Mouse (Mus musculus) heart, adult 8-10 months (tissue): ENCODE data around the gene Gm47996. TPM values are rescaled to one million over a fixed set of nuclear protein-coding genes. Genes with fewer than 3 reads are reported as not detected.
A peak's percentile ranks its signal among the peaks of the same experiment; 100 is the strongest.

Source experiments
- DNase-seq: peaks from one replicate; pipeline ENCODE4 v3.0.0; 2022; ENCODE audit warnings: low spot score
- total RNA-seq, 4 experiments: library from RNA; stranded (reverse); gene quantifications; 2 replicates each; pipeline ENCODE4 v1.2.4; 2022

Gene Gm47996
- total RNA-seq, 4 experiments from 2014 or later: not detected

DNA sequence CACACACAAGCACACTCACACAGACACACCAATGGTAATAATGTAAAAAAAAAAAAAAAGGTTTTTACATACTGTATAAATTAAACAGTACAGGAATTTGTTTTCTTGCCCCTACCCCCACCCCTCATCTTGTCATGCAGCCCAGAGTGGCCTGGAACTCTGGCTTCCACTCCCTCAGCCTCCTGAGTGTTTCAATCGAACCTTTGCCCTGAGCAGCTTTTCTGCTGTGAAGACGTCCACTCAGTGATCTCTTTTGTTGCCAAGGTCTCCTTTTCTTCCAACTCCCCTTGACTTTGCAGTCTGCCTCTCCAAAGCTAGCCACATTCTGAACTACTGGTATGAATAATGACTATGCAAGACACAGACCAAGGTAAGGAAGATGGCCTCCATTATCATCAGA, 35.9 kb downstream of the Gm47996 start:
- DNase-seq: no peak

DNA sequence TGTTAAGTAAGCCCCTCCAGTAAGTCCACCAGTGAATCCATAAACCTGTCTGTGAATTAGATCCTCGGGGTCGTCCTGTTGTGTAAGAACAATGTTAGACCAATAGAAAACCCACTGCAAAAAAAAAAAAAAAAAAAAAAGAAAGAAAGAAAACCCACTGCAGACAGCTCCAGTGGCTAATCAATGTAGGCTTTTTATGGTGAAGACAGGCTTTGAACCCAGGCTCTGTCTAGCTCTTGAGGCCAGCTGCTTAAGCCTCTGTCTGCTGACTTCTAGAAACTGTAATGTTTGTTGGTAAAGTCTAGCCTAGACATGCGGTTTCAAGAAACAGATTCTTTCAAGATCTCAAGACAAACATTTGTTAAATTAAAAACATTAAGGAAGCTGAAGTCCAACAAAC, 40.2 kb downstream of the Gm47996 start:
- DNase-seq: no peak

DNA sequence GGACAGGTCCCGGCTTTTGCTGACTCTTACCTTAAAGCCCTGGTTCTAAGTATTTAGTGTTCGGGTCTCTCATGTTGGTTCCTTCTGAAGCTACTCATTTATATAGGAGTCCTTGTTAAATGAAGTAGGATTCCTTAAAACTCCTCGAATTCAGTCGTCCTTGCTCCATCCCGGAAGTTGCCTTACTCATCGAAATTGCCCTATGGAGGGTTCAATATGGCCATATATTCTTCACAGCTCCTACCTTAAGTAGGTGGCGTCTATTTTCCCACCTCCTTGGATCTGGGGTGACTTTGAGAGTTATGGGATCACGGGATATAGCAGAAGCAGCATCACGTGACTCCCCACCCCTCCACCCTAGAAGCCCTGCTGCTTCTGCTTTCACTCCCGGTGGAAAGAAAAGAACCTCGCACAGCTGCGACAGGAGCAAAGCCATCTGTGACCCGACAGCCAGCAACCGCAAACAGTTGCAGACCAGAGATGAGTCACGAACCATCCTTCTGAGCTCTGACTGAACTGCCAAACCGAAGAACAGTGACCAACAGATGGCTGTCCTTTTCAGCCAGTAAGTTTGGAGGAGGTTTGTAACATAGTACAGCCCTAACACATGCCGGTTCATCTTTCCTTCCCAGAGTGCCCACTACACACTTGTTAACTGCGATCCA, 40.7 kb downstream of the Gm47996 start:
- peak; percentile 80 for DNase-seq

GRCm38 (mm10) chr1:151251194-151252010, 41.5 kb downstream of the Gm47996 start:
- no peak for DNase-seq

DNA sequence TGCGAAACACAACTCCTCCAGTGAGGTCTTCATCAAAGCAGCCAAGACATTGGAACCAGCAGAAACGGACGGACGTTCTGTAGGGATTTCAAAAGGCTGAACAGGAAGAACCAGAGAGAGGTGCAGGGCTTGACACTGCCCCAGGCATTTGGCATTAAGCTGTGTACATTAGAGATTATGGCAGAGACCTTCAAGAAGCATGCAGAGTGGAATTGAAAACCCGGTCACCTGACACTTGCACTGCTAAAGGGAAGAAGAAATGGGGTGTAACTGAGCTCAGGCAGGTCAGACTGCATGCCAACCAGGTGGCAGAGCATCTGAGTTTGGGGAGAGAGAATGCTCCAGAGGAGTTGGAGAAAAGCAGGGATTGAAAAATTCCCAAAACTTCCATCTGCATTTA, 45.5 kb downstream of the Gm47996 start:
- DNase-seq: no peak

GRCm38 (mm10) chr1:151258090-151258954, 48.4 kb downstream of the Gm47996 start:
- no peak for DNase-seq

- no peak for DNase-seq
Measured at GRCm38 (mm10) chr1:151259061-151259460, 49.1 kb downstream of the Gm47996 start.

Other genes starting within 250 kb of the Gm47996 start
- 10 to 100 TPM; 10.9 to 15.1 (median 12.2) TPM for gene Hmcn1, start 216.7 kb upstream of the Gm47996 start, total RNA-seq
- gene Gm47985, start 27.6 kb upstream of the Gm47996 start, total RNA-seq: 1 to 10 TPM in 1 of 4 experiments, under 1 TPM in 2, not detected in 1; 0.60 to 1.2 (median 0.63) TPM
- not detected for gene Gm8947, start 17.8 kb upstream of the Gm47996 start, total RNA-seq
- gene Gm47995, start 11.7 kb upstream of the Gm47996 start, total RNA-seq: not detected
- gene 3110040M04Rik, start 6.0 kb upstream of the Gm47996 start, total RNA-seq: not detected
- 100 to 1,000 TPM; 828 to 896 (median 874) TPM for gene Ivns1abp, start 134.3 kb downstream of the Gm47996 start, total RNA-seq
- 10 to 100 TPM in 3 of 4 experiments, 1 to 10 TPM in 1; 9.8 to 12.1 (median 10.7) TPM for gene Swt1, start 218.3 kb downstream of the Gm47996 start, total RNA-seq
- gene Trmt1l, start 218.4 kb downstream of the Gm47996 start, total RNA-seq: 10 to 100 TPM; 18.7 to 26.2 (median 22.6) TPM